Mouse (Mus musculus) midbrain, embryonic 13.5 days (tissue): Measurements from ENCODE around the gene Gm28051. TPM values are rescaled to one million over a fixed set of nuclear protein-coding genes. Genes with fewer than 3 reads are reported as not detected.
A peak's percentile ranks its signal among the peaks of the same experiment; 100 is the strongest.

Experiments
- ATAC-seq: fragments of 200-750 bp; cut with Nextera tagmentation; 2 replicates; pipeline ENCODE4 v1.8.0; 2017; ENCODE audit warnings: mild to moderate bottlenecking, moderate TSS enrichment, moderate library complexity
- H3K27ac ChIP-seq: fragments of 300-500 bp; sonication (generic); 2 replicates; pipeline ENCODE4 v1.5.1; 2015; ENCODE audit warnings: inconsistent platforms, mild to moderate bottlenecking, moderate library complexity
- H3K27me3 ChIP-seq: fragments of 300-500 bp; sonication (generic); 2 replicates; pipeline ENCODE4 v1.6.1; 2015; ENCODE audit warnings: mild to moderate bottlenecking, inconsistent platforms
- H3K36me3 ChIP-seq: fragments of 300-500 bp; sonication (generic); 2 replicates; pipeline ENCODE4 v1.6.1; 2015; ENCODE audit warnings: mild to moderate bottlenecking, inconsistent platforms
- H3K4me1 ChIP-seq: fragments of 300-500 bp; sonication (generic); replicated peaks from 2 replicates; pipeline ENCODE4 v1.6.1; 2015; ENCODE audit warnings: inconsistent platforms
- H3K4me2 ChIP-seq: fragments of 300-500 bp; sonication (generic); replicated peaks from 2 replicates; pipeline ENCODE4 v1.6.1; 2015; ENCODE audit warnings: moderate library complexity, mild to moderate bottlenecking, inconsistent platforms
- H3K4me3 ChIP-seq: fragments of 300-500 bp; sonication (generic); replicated peaks from 2 replicates; pipeline ENCODE4 v1.5.1; 2015; ENCODE audit warnings: mild to moderate bottlenecking, inconsistent platforms
- H3K9ac ChIP-seq: fragments of 300-500 bp; sonication (generic); replicated peaks from 2 replicates; pipeline ENCODE4 v1.6.1; 2015; ENCODE audit warnings: mild to moderate bottlenecking, inconsistent platforms
- H3K9me3 ChIP-seq: fragments of 300-500 bp; sonication (generic); 2 replicates; pipeline ENCODE4 v1.6.1; 2016; ENCODE audit warnings: mild to moderate bottlenecking, inconsistent platforms
- WGBS: fragments of 180-500 bp; shearing (Covaris S2); methylation state at CpG from one replicate; pipeline ENCODE4 v1.1.7; 2015; 5-methylcytosine and 5-hydroxymethylcytosine counted together
- polyA plus RNA-seq: library from polyadenylated mRNA; unstranded; fragments of >200 nt; fragmentation: Nextera tagmentation; extraction: Ambion mirVana; gene quantifications from 2 replicates; pipeline ENCODE4 v1.2.1, GENCODE M21; 2015

Gm28051 gene
- not detected in 2 replicates for polyA plus RNA-seq

GRCm38 (mm10) chr12:102757689-102758402, at the start of gene Gm28051, which contains the start of the genes Gon7 and Ubr7:
Gene Gm28051, minus strand, starts transcription at chr12:102757765.
Gene Gon7, minus strand, starts transcription at chr12:102757803.
Gene Ubr7, plus strand, starts transcription at chr12:102757967.
- H3K36me3 ChIP-seq = peaks cover 7% of the 10 kb centered on the region
- peak within 1 kb of the TSS; percentile 70 for H3K4me3 ChIP-seq
- H3K27me3 ChIP-seq = no peaks in the 10 kb centered on the region
- H3K9ac ChIP-seq = peak within 1 kb of the TSS; percentile 79
- ATAC-seq = peak; percentile 96
- H3K27ac ChIP-seq = peak within 1 kb of the TSS; percentile 90
- WGBS = under 1% methylated on average over 72 of the region's 73 CpGs
- H3K4me2 ChIP-seq = peak within 1 kb of the TSS; percentile 80
- H3K4me1 ChIP-seq = peaks cover 35% of the 10 kb centered on the region
- no peaks in the 10 kb centered on the region for H3K9me3 ChIP-seq

DNA sequence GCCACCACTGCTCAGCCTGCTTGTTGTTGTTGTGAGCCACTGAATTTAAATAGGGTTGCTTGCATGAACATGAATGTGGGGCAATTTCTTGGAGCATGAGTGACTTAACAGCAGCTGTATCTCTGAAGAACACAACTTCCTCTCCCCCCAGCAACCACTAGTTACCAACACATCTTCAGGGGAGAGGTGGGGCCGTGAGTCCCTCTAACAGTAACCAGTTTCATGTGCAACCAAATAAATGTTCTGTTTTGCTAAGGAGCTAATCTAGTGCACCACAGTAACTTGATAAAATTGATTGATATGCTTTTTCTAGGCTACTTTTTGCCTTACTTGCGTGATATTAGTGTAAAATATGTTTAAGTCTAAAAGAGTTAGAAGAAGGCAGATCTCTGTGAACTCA, 42.0 kb upstream of the Gm28051 start:
- Histone ChIP-seq H3K4me3 (no peak overlapping the region), H3K27ac (no peak overlapping the region), H3K9ac (no peak overlapping the region), H3K4me2 (no peak overlapping the region), H3K36me3 (peaks cover 23% of the 10 kb centered on the region), H3K9me3 (no peaks in the 10 kb centered on the region), H3K27me3 (no peaks in the 10 kb centered on the region), H3K4me1 (no peaks in the 10 kb centered on the region)
- no peak for ATAC-seq
- 97% methylated on average over 2 of the region's 2 CpGs for WGBS

DNA sequence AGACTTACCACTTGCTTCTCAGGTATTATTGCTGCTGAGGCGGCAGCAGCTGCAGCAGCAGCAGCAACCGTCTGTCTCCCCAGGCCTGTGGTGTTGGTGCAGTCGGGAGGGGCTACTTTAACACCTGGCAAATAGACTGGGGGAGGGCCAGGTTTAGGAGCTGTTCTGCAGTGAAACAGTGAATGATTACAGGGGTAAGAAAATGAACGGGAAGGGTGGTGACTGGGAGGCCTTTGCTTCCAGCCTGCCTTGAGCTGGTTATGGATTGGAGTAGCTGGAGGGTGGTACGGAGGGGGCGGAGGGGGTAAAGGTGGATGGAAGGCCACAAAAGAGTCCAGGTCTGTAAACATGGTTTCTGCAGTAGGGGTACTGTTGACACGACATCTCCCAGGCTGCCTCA, 30.4 kb upstream of the Gm28051 start:
- Histone ChIP-seq H3K36me3 (peaks cover 75% of the 10 kb centered on the region), H3K4me3 (no peak overlapping the region), H3K4me1 (no peaks in the 10 kb centered on the region), H3K27ac (no peak overlapping the region), H3K9ac (no peak overlapping the region), H3K27me3 (no peaks in the 10 kb centered on the region), H3K4me2 (no peak overlapping the region), H3K9me3 (no peaks in the 10 kb centered on the region)
- whole genome bisulfite sequencing = 92% methylated on average over 7 of the region's 7 CpGs
- ATAC-seq = no peak

DNA sequence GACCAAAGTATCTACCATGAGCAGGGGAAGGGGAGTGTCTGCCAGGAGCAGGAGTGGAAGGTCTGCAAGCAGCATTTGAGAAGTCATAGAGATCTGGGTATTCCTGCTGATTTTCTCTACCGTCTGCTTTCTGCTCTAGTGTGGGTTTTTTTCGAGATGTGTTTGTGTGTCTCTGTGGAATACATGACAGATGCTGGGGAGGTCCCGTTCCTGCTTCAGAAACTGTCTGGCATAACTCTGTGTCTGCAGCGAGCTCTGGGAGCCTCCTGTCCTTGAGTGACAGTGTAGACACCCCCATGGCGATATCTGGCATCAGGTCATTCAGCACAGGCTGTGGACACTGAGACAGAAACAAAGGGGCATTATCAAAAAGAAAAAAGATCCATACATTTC, 28.0 kb upstream of the Gm28051 start:
- no peak for ATAC-seq
- Histone ChIP-seq H3K9me3 (no peaks in the 10 kb centered on the region), H3K4me3 (no peak overlapping the region), H3K27me3 (no peaks in the 10 kb centered on the region), H3K27ac (no peak overlapping the region), H3K4me1 (no peaks in the 10 kb centered on the region), H3K4me2 (no peak overlapping the region), H3K36me3 (peaks cover 63% of the 10 kb centered on the region), H3K9ac (no peak overlapping the region)
- WGBS = 85% methylated on average over 5 of the region's 5 CpGs

- Histone ChIP-seq H3K9ac (no peak overlapping the region), H3K4me2 (no peak overlapping the region), H3K36me3 (peaks cover 58% of the 10 kb centered on the region), H3K27ac (no peak overlapping the region), H3K4me3 (no peak overlapping the region), H3K4me1 (no peaks in the 10 kb centered on the region), H3K9me3 (no peaks in the 10 kb centered on the region), H3K27me3 (no peaks in the 10 kb centered on the region)
- 94% methylated on average over 19 of the region's 19 CpGs for WGBS
- ATAC-seq = no peak
Measured at GRCm38 (mm10) chr12:102784899-102785592, 27.5 kb upstream of the Gm28051 start.

- H3K36me3 ChIP-seq = peaks cover 46% of the 10 kb centered on the region
- no peak overlapping the region for H3K4me2 ChIP-seq
- H3K27me3 ChIP-seq = no peaks in the 10 kb centered on the region
- no peaks in the 10 kb centered on the region for H3K4me1 ChIP-seq
- ATAC-seq = no peak
- H3K9me3 ChIP-seq = no peaks in the 10 kb centered on the region
- no peak overlapping the region for H3K9ac ChIP-seq
- 94% methylated on average over 5 of the region's 5 CpGs for WGBS
- H3K27ac ChIP-seq = no peak overlapping the region
- H3K4me3 ChIP-seq = no peak overlapping the region
Measured at GRCm38 (mm10) chr12:102782841-102783240, 25.3 kb upstream of the Gm28051 start.

GRCm38 (mm10) chr12:102779452-102779851, 21.9 kb upstream of the Gm28051 start:
- Histone ChIP-seq H3K36me3 (peaks cover 44% of the 10 kb centered on the region), H3K4me1 (no peaks in the 10 kb centered on the region), H3K27me3 (no peaks in the 10 kb centered on the region), H3K9me3 (no peaks in the 10 kb centered on the region), H3K27ac (no peak overlapping the region), H3K4me3 (no peak overlapping the region), H3K9ac (no peak overlapping the region), H3K4me2 (no peak overlapping the region)
- WGBS = 48% methylated on average over 3 of the region's 3 CpGs
- no peak for ATAC-seq

DNA sequence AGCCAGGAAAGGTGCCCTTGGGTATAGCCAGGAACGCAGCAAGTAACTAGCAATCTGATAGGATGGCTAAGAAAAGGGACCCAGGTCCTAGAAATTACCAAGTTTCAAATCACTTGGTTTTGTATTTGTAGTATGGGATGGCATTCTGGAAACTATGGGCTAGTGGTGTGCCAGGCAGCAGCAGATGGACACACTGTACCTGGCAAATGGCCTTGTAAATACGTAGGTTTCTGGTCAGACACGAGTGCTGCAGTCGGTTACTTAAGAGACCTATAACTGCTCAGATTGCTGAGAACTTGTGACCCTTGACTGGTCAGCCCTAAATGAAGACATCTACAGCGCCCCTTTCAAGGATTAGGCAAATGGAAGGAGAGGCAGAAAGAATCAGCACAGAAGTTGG, 20.6 kb upstream of the Gm28051 start:
- Histone ChIP-seq H3K36me3 (peaks cover 47% of the 10 kb centered on the region), H3K27me3 (no peaks in the 10 kb centered on the region), H3K4me3 (no peak overlapping the region), H3K9ac (no peak overlapping the region), H3K9me3 (no peaks in the 10 kb centered on the region), H3K4me2 (no peak overlapping the region), H3K27ac (no peak overlapping the region), H3K4me1 (no peaks in the 10 kb centered on the region)
- no peak for ATAC-seq
- WGBS = 67% methylated on average over 5 of the region's 5 CpGs

- Histone ChIP-seq H3K4me1 (no peaks in the 10 kb centered on the region), H3K4me3 (no peak overlapping the region), H3K4me2 (no peak overlapping the region), H3K9ac (no peak overlapping the region), H3K36me3 (peaks cover 61% of the 10 kb centered on the region), H3K27ac (no peak overlapping the region), H3K9me3 (no peaks in the 10 kb centered on the region), H3K27me3 (no peaks in the 10 kb centered on the region)
- 94% methylated on average over 14 of the region's 14 CpGs for WGBS
- no peak for ATAC-seq
Measured at GRCm38 (mm10) chr12:102776035-102776434, 18.5 kb upstream of the Gm28051 start.

DNA sequence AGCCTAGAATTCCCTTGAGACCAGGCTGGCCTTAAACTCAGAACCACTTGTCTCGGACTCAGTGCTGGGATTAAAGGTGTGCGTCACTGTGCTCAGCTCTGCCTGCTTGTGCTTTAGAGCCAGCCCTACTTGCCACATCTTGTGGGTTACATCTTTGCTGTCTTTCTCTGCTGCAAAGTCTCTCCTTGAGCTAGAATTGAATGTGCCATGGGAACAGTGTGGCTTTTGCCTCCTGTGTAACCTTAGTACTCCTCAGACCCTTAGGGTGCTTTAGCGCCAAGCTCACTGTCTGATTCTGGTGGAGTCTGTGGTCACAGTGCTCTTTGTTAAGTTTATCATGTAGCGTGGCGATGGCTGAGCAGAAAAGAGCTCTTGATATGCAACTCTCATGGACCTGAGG, 15.1 kb upstream of the Gm28051 start:
- no peaks in the 10 kb centered on the region for H3K27me3 ChIP-seq
- 97% methylated on average over 5 of the region's 5 CpGs for WGBS
- no peaks in the 10 kb centered on the region for H3K9me3 ChIP-seq
- no peak for ATAC-seq
- H3K4me1 ChIP-seq = no peaks in the 10 kb centered on the region
- H3K4me3 ChIP-seq = no peak overlapping the region
- peaks cover 89% of the 10 kb centered on the region for H3K36me3 ChIP-seq
- no peak overlapping the region for H3K27ac ChIP-seq
- no peak overlapping the region for H3K4me2 ChIP-seq
- no peak overlapping the region for H3K9ac ChIP-seq

- Histone ChIP-seq H3K9me3 (no peaks in the 10 kb centered on the region), H3K4me1 (no peaks in the 10 kb centered on the region), H3K27ac (no peak overlapping the region), H3K4me3 (no peak overlapping the region), H3K27me3 (no peaks in the 10 kb centered on the region), H3K9ac (no peak overlapping the region), H3K36me3 (peaks cover 89% of the 10 kb centered on the region), H3K4me2 (no peak overlapping the region)
- WGBS = 98% methylated on average over 8 of the region's 8 CpGs
- no peak for ATAC-seq
Measured at GRCm38 (mm10) chr12:102771601-102772000, 14.0 kb upstream of the Gm28051 start.

DNA sequence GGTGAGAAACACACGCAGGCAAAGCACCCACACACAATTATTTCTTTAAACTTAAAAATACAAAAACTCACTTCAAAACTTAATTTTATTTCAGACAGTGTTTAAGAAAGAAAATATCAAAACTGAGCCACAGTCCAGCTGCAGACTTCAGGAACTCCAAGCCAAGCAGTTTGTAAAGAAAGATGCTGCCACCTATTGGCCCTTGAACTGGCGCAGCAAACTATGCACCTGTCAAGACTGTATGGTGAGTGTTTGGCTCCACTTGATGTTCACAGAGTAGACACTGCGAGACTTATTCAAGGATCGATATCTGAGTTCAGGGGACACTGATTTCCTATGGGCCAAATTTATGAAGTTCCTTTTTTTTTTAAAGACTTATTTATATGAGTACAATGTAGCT, 11.4 kb upstream of the Gm28051 start:
- no peaks in the 10 kb centered on the region for H3K9me3 ChIP-seq
- H3K36me3 ChIP-seq = peaks cover 86% of the 10 kb centered on the region
- 91% methylated on average over 4 of the region's 4 CpGs for WGBS
- H3K4me1 ChIP-seq = no peaks in the 10 kb centered on the region
- H3K4me3 ChIP-seq = no peak overlapping the region
- H3K4me2 ChIP-seq = no peak overlapping the region
- no peaks in the 10 kb centered on the region for H3K27me3 ChIP-seq
- no peak for ATAC-seq
- H3K9ac ChIP-seq = no peak overlapping the region
- H3K27ac ChIP-seq = no peak overlapping the region
